ENCODE assay signal across 9 mouse cellular contexts in genomic region chr7:49484036-49484744, GRCm38 (mm10).
DNase-seq lines count a peak whose midpoint lies in the region; ATAC-seq and TF ChIP-seq lines count a peak whose summit lies in the region.
"Had no signal": no experiment of that assay in that cellular context is flagged by ENCODE, and none has a peak within 500 bp of the region (broad histone marks: within the 10 kb centered on the region; RNA-seq: fewer than 3 reads in every experiment).

No protein-coding gene starts in this region.

- H3K9ac ChIP-seq in stomach, postnatal 0 days (ENCODE audit: low read length) = no peak overlapping the region

- H3K27ac ChIP-seq in stomach, postnatal 0 days (replicated peaks) = no peak overlapping the region

- no peak for TF ChIP-seq EP300 in stomach, postnatal 0 days (optimal IDR thresholded peaks at IDR 0.05)

- no peaks in the 10 kb centered on the region for H3K9me3 ChIP-seq in stomach, postnatal 0 days (ENCODE audit: control insufficient read depth, low read length)

- TF ChIP-seq CTCF in stomach, postnatal 0 days (IDR thresholded peaks at IDR 0.05; ENCODE audit: low read depth) = peak; percentile 49

- WGBS in stomach, postnatal 0 days = 30% methylated on average over 11 of the region's 11 CpGs

- no peak overlapping the region for H3K4me2 ChIP-seq in stomach, postnatal 0 days (replicated peaks; ENCODE audit: low read depth)

- 0 out of 2 replicates have a peak, but pooled peaks have one; percentile 26 for ATAC-seq in stomach, postnatal 0 days (ENCODE audit: low FRiP score, low TSS enrichment)
- no peak for ATAC-seq in activated CD4-positive, CD25-positive, alpha-beta regulatory T cell, adult 4 months

- H3K4me1 ChIP-seq in stomach, postnatal 0 days (replicated peaks; ENCODE audit: control insufficient read depth, insufficient read depth) = no peaks in the 10 kb centered on the region

- no peak overlapping the region for H3K4me3 ChIP-seq in stomach, postnatal 0 days (ENCODE audit: low read depth, low read length)
- H3K4me3 ChIP-seq: myocyte had no signal

- H3K27me3 ChIP-seq in stomach, postnatal 0 days (ENCODE audit: control insufficient read depth, insufficient read depth, low read length) = no peaks in the 10 kb centered on the region

- no peaks in the 10 kb centered on the region for H3K36me3 ChIP-seq in stomach, postnatal 0 days (ENCODE audit: control insufficient read depth, insufficient read depth, low read length)

- DNase-seq in heart, adult 11 months = peak; percentile 82
- no peak for DNase-seq in heart, postnatal 25 days (ENCODE audit: low spot score)
- DNase-seq in cerebellum, adult 8-10 months = peak; percentile 37
- DNase-seq in heart, postnatal 14 days = peak; percentile 18 to 20
- peak; percentile 69 to 75 for DNase-seq in lung, adult 18-20 months
- peak; percentile 22 for DNase-seq in stomach, postnatal 0 days (ENCODE audit: low spot score)
- DNase-seq in natural killer cell, adult 2 months (ENCODE audit: low spot score in 2 of 2) = no peak

- intact Hi-C loops in heart, postnatal 25 days (cut with DNase I) = no loop called here
- intact Hi-C loops in heart, postnatal 14 days (cut with DNase I) = no loop called here

Comparison
In these comparisons a context has a peak if more than half of its experiments do, and no peak if none do; other contexts are left out.
1. DNase-seq: peak in heart, adult 11 months (single experiment), cerebellum, adult 8-10 months (single experiment), heart, postnatal 14 days (2 of 2), lung, adult 18-20 months (2 of 2) and stomach, postnatal 0 days (single experiment); none in heart, postnatal 25 days (single experiment) and natural killer cell, adult 2 months (0 of 2).